Mouse (Mus musculus) ovary, adult 18-20 months (tissue): ENCODE measurements around the gene Gm13277.
"Not testable (repeated sequence)": the region's sequence is repeated elsewhere in the genome, so short reads cannot be mapped to it uniquely, and the experiment has no call there.

Experiments
- DNase-seq: peaks from one replicate; pipeline ENCODE4 v3.0.0; 2022; ENCODE audit warnings: low spot score, mixed read lengths

Gm13277 gene

GRCm38 (mm10) chr4:88788402-88788801, at the start of gene Gm13277:
Gene Gm13277 (plus strand): TSS chr4:88788632.
- DNase-seq = peak; percentile 62

- DNase-seq = no peak
Measured at GRCm38 (mm10) chr4:88739036-88739435, 49.4 kb upstream of the Gm13277 start.

- no peak for DNase-seq
Measured at GRCm38 (mm10) chr4:88741426-88741825, 47.0 kb upstream of the Gm13277 start.

- no peak for DNase-seq
Measured at GRCm38 (mm10) chr4:88742771-88743371, 45.6 kb upstream of the Gm13277 start.

- DNase-seq = no peak
Measured at GRCm38 (mm10) chr4:88744207-88744606, 44.2 kb upstream of the Gm13277 start.

GRCm38 (mm10) chr4:88749926-88750325, 38.5 kb upstream of the Gm13277 start:
- no peak for DNase-seq

- DNase-seq = peak; percentile 78
Measured at GRCm38 (mm10) chr4:88754818-88755340, 33.6 kb upstream of the Gm13277 start, which contains the start of gene Gm13271. Gene Gm13271 (plus strand): TSS chr4:88754868.

- DNase-seq = not testable (repeated sequence)
Measured at GRCm38 (mm10) chr4:88756581-88757513, 31.6 kb upstream of the Gm13277 start.

- DNase-seq = peak; percentile 86
Measured at GRCm38 (mm10) chr4:88757628-88758031, 30.8 kb upstream of the Gm13277 start.

- DNase-seq = not testable (repeated sequence)
Measured at GRCm38 (mm10) chr4:88758751-88759150, 29.7 kb upstream of the Gm13277 start.

GRCm38 (mm10) chr4:88759610-88760268, 28.7 kb upstream of the Gm13277 start, which contains the start of gene Gm13283:
Gene Gm13283 (plus strand): TSS chr4:88760119.
- DNase-seq = peak; percentile 39

GRCm38 (mm10) chr4:88760431-88760830, 28.0 kb upstream of the Gm13277 start:
- peak; percentile 81 for DNase-seq

GRCm38 (mm10) chr4:88761776-88762175, 26.7 kb upstream of the Gm13277 start:
- DNase-seq = peak; percentile 74

GRCm38 (mm10) chr4:88762341-88762740, 26.1 kb upstream of the Gm13277 start:
- DNase-seq = peak; percentile 28

GRCm38 (mm10) chr4:88763384-88764018, 24.9 kb upstream of the Gm13277 start:
- DNase-seq = peak; percentile 69

- not testable (repeated sequence) for DNase-seq
Measured at GRCm38 (mm10) chr4:88773534-88773933, 14.9 kb upstream of the Gm13277 start, which contains the start of gene Gm13290. Gene Gm13290 (plus strand): TSS chr4:88773834.

- not testable (repeated sequence) for DNase-seq
Measured at GRCm38 (mm10) chr4:88776622-88777021, 11.8 kb upstream of the Gm13277 start, which contains the start of gene Gm13289. Gene Gm13289 (plus strand): TSS chr4:88776922.

- not testable (repeated sequence) for DNase-seq
Measured at GRCm38 (mm10) chr4:88779550-88779949, 8.9 kb upstream of the Gm13277 start, which contains the start of gene Gm13272. Gene Gm13272 (plus strand): TSS chr4:88779850.

- not testable (repeated sequence) for DNase-seq
Measured at GRCm38 (mm10) chr4:88780320-88780719, 8.1 kb upstream of the Gm13277 start.

- DNase-seq = not testable (repeated sequence)
Measured at GRCm38 (mm10) chr4:88781831-88782230, 6.6 kb upstream of the Gm13277 start, which contains the start of gene Ifnz. Gene Ifnz (plus strand): TSS chr4:88782131.

GRCm38 (mm10) chr4:88782335-88782734, 6.1 kb upstream of the Gm13277 start:
- not testable (repeated sequence) for DNase-seq
